Mouse (Mus musculus) erythroblast, adult 5-6 weeks (primary cell): ENCODE data around the gene Aldh1b1. TPM values are rescaled to one million over a fixed set of nuclear protein-coding genes. Genes with fewer than 3 reads are reported as not detected.

Experiments
- ATAC-seq: replicated peaks from 2 replicates; pipeline ENCODE4 v1.8.0; 2016; ENCODE audit warnings: moderate number of reproducible peaks, mild to moderate bottlenecking, moderate TSS enrichment, inconsistent platforms; ENCODE audit not compliant: poor library complexity, low FRiP score, severe bottlenecking
- total RNA-seq, 2 experiments: library from RNA; stranded (forward) in 1 of 2; stranded (reverse) in 1 of 2; fragments of 150-400 nt in 1 of 2; fragments of 200-764, 138-1000 nt in 1 of 2; gene quantifications; 2 replicates each; pipeline versions ENCODE4 v1.2.3 to v1.2.4; 2015 to 2017; ENCODE audit warnings: low replicate concordance in 2 of 2

Aldh1b1 gene
- total RNA-seq, 2 experiments from 2014 or later = 1.3 to 1.6 TPM

DNA sequence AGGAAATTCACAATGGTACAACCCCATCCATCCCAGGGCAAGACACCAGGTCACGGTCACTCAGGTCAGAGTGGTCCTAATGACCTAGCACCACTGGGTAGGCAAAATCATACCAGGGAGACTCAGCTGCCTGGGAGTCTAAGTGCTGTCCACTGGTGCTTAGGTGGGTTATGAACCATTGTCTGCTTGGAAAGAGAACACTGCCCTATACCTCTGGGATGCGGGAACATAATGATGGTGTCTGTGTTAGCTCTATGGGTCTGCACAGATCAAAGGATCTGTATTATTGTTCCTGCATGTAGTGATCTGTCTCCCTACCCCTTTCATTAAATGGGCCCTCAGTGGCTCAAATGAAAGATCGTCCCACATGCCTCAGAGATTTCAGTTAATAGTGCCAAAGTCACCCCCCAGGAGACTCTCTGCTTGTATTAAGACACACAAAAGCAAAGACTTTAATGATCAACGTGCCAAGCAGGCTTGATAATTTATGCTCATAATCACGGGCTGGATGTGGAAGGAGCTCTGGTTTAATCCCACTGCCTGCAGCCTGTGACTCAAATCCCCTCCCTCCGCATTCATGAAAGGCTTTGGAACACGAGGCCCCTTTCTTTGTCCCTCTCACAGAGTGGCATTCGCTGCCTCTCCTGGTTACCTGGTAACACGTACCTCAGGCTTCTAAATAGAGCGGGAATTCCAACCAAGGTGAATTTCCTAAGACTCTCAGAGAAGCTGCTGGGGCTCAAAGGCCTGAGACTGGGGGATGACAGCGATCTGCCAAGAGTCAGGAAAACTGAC, 24.2 kb downstream of the Aldh1b1 start:
- ATAC-seq = no peak

DNA sequence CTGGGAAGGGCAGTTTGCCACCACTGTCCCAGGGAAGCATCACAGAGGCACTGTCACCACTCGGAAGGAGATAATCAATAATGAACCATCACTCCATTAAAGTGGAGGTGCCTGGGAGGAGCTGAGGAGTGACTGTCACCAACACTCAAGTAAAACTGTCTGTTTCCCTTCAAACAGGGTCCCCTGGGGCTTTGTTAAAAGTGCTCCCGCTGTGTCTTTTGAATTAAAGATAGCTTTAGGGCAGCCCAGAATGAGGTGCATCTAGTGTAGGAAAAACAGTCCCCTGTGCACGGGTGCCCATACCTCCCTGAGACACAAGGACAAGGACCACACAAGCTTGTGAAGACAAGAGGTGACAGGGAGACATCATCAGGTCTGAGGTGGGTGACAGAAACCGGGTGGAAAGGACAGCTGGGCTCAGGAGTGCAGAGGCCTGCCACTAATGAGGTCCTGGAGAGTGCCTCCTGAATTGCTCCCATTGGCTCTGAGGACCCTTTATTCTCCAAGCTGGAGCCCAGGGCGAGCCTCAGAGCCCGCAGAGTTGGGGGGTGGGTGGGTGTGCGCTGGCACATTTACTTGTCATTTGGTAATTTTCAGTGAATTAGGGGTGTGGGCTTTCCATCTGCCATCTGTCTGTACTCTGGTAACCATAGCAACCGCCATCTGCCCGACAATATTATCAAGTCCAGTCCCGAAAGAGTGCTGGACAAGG, 25.4 kb downstream of the Aldh1b1 start:
- no peak for ATAC-seq

- no peak for ATAC-seq
Observed at GRCm38 (mm10) chr4:45824761-45825556, 26.1 kb downstream of the Aldh1b1 start.

DNA sequence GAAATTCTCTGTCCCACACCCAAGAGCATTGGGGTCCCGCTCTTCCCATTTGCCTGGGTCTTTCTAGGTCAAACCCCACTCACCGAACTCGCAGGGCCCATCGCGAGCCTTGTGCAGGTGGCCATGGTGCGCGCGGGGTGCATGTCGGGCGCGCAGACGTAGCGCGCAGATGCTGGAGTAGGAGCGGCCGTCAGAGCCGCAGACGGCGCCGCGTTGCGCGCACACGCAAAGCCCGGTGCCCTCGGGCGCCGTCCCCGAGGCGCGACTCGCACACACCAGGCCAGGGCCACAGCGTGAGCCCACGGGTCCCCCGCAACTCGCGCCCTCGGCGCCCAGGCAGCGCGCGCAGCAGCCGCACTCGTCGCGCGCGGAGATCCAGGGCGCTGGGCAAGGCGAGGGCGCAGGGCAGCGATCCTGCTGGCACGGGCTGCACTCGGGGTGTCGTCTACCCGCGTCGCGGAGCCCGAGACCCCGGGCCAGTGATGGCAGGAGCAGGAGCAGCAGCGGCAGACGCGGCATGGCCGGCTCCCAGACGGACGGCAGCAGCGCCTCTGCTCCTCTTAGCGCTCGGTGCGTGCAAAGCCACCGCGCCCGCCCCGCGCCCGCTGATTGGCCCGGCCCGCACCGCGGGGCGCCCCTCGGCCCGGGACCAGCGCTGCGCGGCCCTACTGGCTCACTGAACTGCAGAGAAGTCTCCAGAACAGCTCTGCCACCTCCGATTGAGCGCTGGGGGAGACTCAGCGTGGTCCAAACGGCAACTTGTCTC, 27.6 kb downstream of the Aldh1b1 start, which contains the start of gene Igfbpl1:
Igfbpl1 (minus strand) TSS at position 649 of the 766 bp plus-strand sequence.
- ATAC-seq = no peak

DNA sequence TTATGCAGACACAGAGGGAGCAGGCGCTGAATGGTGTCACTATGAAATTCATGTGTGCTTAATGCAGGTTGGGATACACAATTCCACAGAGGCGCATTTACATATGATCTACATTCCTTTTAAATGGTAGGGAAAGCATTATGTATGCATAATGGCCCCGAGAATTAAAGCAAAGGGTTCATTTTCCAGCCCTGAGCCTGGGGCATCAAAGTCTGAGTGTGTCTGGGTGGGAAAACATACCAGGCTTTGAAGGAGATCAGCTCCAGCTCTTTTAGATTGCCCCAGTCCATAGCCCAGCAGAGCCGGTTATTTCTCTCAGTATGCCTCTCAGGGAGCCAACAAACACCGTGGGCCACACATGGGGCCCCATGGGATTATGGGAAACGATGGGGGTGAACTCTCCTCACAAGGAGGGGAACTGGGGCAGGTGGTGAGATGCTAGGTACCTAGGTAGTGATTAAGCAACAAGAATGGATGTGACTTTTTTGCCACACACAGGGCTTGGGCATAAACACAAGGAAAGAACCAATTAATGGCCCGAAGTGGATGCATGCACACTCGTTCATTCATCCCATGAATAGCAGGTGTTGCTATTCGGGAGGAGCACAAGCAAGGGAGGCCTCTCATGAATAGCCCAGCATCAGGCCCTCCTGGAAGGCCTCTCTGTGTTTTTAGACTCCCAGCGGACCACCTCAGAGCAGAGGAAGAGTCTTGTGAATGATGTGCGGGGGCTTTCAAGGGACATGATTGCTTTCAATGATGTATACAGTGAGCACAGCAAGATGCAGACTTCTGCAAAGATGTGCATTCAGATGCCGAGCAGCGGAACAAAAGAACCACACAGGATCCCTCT, 31.3 kb downstream of the Aldh1b1 start:
- ATAC-seq = no peak

DNA sequence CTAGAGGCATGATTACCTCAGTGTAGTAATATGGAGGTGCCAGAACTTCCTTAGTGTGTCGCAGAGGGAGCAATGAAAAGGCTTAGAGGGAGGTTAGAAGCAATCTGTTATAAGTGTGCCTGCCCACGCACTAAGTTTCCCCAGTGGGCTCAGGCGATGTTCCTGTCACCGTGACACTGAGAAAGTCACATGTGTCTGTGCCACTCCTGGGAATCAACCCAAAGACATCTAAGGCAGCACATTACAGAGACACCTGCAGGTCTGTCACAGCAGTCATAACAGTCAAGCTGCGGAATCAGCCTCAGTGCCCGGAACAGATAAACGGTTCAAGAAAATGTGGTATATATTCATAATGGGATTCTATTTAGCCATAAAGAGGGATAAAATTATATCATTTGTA, 33.2 kb downstream of the Aldh1b1 start:
- no peak for ATAC-seq

DNA sequence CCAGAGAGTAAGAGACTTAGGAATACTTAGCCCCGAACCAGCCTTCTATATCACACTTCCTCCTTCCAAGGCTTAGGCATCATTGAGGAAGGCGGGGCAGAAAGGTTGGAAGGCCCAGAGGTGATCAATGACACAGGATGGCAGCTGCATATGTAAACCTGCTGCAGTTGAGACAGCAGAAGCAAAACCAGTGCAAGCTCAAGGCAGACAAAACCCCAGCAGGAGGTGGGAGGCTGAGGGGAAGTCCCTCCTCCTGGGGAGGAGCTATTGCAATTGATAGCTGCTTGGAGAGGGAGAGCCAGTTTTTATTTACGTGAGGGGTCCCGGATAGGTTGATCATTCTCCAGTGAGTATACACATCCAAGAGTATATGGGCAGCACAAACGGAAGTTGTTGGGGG, 34.6 kb downstream of the Aldh1b1 start:
- ATAC-seq = no peak

GRCm38 (mm10) chr4:45844355-45844754, 45.5 kb downstream of the Aldh1b1 start:
- ATAC-seq = no peak

- ATAC-seq = no peak
Observed at GRCm38 (mm10) chr4:45846263-45846662, 47.4 kb downstream of the Aldh1b1 start.

DNA sequence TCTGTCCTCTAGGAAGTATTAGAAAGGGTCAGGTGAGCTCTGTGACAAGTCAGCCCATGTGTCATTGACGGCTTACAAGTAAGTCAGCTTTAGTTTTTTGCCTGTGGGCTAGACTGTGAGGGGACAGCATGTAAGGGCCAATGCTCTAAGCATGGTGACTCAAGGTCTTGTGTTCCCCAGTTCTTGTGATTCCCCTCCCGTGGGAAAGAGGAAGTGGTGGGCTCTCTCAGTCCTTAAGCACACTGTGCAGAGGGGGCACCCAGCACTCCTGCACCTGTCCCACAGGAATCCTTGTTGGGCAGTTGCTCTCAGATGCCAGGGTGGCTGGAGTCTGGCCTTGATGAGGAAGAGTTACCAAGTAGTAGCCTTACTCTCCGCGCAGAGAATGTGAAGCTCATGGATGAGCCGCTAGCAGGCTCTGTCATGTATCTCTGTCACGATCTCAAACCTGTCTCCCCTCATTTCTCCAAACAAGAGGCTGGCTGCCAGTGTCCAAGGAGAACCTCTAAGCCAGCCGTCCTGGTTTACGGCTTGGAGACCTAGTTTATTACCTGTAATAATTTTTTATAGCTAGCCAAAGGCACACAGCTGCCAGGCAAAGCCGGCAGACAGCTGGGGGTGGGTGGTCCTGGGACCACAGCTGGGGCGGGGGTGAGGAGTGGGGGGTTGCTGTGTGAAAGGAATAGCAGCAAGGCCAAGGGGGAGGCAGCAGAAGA, 49.4 kb downstream of the Aldh1b1 start, which contains the start of gene Stra6l:
Stra6l (plus strand) TSS at position 556 of the 716 bp plus-strand sequence.
- no peak for ATAC-seq

GRCm38 (mm10) chr4:45848825-45849156, 50.0 kb downstream of the Aldh1b1 start:
- ATAC-seq = no peak

- ATAC-seq = no peak
Observed at GRCm38 (mm10) chr4:45849419-45849818, 50.6 kb downstream of the Aldh1b1 start.

- ATAC-seq = no peak
Observed at GRCm38 (mm10) chr4:45851640-45852051, 52.8 kb downstream of the Aldh1b1 start.

DNA sequence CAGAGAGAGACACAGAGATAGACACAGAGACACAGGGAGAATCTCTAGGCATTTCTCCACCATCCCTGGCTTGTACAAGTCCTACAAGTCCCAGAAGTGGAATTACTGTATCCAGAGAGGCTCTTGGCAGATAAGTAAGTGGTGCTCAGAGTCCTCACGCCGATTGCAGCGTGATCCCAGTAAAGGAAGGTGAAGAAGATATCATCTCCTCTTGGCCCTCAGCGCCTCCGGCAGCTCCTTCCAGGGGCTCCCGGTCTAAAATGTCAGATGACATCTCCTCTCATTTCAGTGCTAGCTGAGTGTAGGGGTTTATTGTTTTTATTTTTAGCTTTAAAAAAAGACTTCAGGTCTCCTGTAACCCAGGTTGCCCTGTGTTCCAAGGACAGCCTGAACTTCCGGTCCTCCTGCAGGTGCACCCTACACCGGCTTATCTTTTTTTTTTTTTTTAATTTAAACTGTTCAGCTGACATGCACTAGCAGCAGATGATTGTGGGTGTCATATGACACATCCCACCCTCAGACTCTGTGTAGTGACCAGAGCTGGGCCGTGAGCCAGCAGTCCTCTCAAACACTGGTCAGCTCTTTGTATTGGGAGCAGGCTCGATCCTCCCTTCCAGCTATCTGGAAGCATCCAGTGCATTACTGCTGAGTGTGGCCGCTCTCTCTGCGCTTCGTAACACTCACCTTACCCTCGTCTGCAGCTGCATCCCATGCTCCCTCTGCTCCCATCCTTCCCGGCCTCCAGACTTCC, 54.8 kb downstream of the Aldh1b1 start:
- no peak for ATAC-seq
